Mouse (Mus musculus) small intestine, adult 2 months (tissue): ENCODE measurements around the gene Pcyox1. TPM values are rescaled to one million over a fixed set of nuclear protein-coding genes. Genes with fewer than 3 reads are reported as not detected.
"Not testable (repeated sequence)": the region's sequence is repeated elsewhere in the genome, so short reads cannot be mapped to it uniquely, and the experiment has no call there.

Source experiments
- H3K27ac ChIP-seq: fragments of 200-500 bp; 2 replicates; pipeline ENCODE4 v1.5.1; 2012; ENCODE audit warnings: low read depth, low read length, control low read depth, inconsistent platforms; ENCODE audit not compliant: insufficient read depth
- H3K27me3 ChIP-seq: fragments of 200-500 bp; 2 replicates; pipeline ENCODE4 v1.6.1; 2012; ENCODE audit warnings: mild to moderate bottlenecking, moderate library complexity, low read length, inconsistent platforms; ENCODE audit not compliant: control insufficient read depth, insufficient read depth
- H3K36me3 ChIP-seq: fragments of 200-500 bp; 2 replicates; pipeline ENCODE4 v1.6.1; 2012; ENCODE audit warnings: mild to moderate bottlenecking, low read length, control low read depth, inconsistent platforms; ENCODE audit not compliant: control insufficient read depth, insufficient read depth
- H3K4me1 ChIP-seq: fragments of 200-500 bp; 2 replicates; pipeline ENCODE4 v1.6.1; 2012; ENCODE audit warnings: low read length, inconsistent platforms, mixed read lengths; ENCODE audit not compliant: control insufficient read depth, insufficient read depth, insufficient read length
- H3K4me3 ChIP-seq: fragments of 200-500 bp; 2 replicates; pipeline ENCODE4 v1.5.1; 2012; ENCODE audit warnings: low read depth, mild to moderate bottlenecking, control low read depth, inconsistent platforms, low read length, moderate library complexity
- CTCF ChIP-seq: fragments of 200-500 bp; IDR thresholded peaks from 2 replicates; pipeline ENCODE4 v1.5.1; 2012; ENCODE audit warnings: low read depth, mild to moderate bottlenecking, control low read depth, inconsistent platforms, low read length, moderate library complexity, mixed read lengths; ENCODE audit not compliant: insufficient replicate concordance, insufficient read length; ENCODE audit errors: extremely low read depth
- POLR2A ChIP-seq: fragments of 200-500 bp; IDR thresholded peaks from 2 replicates; pipeline ENCODE4 v1.6.1; 2012; ENCODE audit warnings: low read depth, mild to moderate bottlenecking, control low read depth, inconsistent platforms, low read length, moderate library complexity
- WGBS: fragments of 180-500 bp; shearing (Covaris S2); methylation state at CpG from one replicate; pipeline ENCODE4 v1.1.7; 2018; 5-methylcytosine and 5-hydroxymethylcytosine counted together
- polyA plus RNA-seq: library from polyadenylated mRNA; depleted of rRNA; stranded (reverse); fragments of >200 nt; gene quantifications from 2 replicates; pipeline ENCODE4 v1.2.3, GENCODE M21; 2012; rRNA removed

The Pcyox1 gene
- polyA plus RNA-seq, 1 experiment = 10.0 TPM

DNA sequence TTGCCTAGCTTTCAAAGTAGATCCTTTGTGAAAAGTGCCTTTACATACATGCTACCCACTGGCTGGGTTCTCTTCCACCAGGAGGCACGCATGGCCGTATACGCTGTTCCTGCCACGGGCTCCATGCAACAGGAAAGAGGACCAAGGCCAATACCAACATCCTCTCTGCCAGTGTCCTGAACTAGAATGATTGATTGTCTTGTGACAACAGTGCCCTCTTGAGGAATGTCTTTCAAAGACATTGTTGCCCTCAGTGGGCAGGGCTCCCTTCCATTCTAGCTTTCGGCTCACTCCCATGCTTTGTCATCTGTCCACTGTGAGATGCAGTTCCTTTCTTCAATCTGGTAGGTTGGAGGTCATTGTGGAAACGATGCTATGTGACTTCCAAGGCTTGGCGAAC, 47.7 kb downstream of the Pcyox1 start:
- H3K4me3 ChIP-seq = no peak overlapping the region
- WGBS = 32% methylated on average over 7 of the region's 7 CpGs
- H3K36me3 ChIP-seq = no peaks in the 10 kb centered on the region
- no peaks in the 10 kb centered on the region for H3K4me1 ChIP-seq
- TF ChIP-seq POLR2A (no peak), CTCF (no peak; the same call in 1 of the 2 replicates)
- no peak overlapping the region for H3K27ac ChIP-seq
- no peaks in the 10 kb centered on the region for H3K27me3 ChIP-seq

DNA sequence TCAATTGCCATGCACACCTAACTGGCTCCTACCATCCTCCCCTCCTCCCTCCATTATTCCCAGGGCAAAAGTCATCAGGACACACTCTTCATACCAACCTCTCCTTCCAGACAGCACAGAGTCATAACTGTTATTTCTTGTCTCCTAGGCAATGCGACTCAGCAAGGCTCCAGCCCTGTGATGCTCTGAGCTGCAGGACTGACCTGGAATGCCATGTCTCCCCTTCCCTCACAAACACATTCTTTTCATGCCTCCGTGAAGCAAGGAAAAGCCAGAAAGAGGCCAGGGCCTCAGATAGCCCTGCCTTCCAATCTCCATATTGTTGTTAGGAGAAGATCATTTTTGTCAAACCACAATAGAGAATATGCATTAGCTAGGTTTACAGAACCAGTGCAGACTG, 50.9 kb downstream of the Pcyox1 start:
- Histone ChIP-seq H3K4me1 (no peaks in the 10 kb centered on the region), H3K27ac (no peak overlapping the region), H3K4me3 (no peak overlapping the region), H3K36me3 (no peaks in the 10 kb centered on the region), H3K27me3 (no peaks in the 10 kb centered on the region)
- WGBS = 48% methylated on average over 2 of the region's 2 CpGs
- TF ChIP-seq CTCF = no peak
- no peak for TF ChIP-seq POLR2A

DNA sequence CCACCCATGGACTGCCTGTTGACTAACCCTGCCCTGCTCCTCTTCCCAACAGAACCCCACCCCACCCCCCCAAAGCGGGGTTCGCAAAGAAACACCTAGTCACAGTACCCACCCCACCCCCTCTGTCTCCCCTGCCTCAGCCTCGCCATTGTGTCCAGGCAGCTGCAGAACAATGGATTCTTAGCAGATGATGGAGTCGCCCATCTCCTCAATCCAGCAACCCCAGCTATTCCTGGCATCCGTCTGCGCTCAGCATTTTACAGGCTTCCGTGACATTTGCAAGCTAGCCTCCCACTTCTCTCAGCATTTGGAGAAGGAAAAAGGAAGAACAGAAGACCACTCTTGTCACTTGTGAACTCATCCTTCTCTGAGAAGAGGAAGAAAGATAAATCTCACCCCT, 53.3 kb downstream of the Pcyox1 start:
- TF ChIP-seq POLR2A (no peak), CTCF (no peak)
- H3K27ac ChIP-seq = no peak overlapping the region
- H3K36me3 ChIP-seq = no peaks in the 10 kb centered on the region
- 36% methylated on average over 7 of the region's 7 CpGs for WGBS
- no peaks in the 10 kb centered on the region for H3K4me1 ChIP-seq
- no peak overlapping the region for H3K4me3 ChIP-seq
- H3K27me3 ChIP-seq = no peaks in the 10 kb centered on the region

- not testable (repeated sequence) for H3K27me3 ChIP-seq, H3K4me1 ChIP-seq, H3K4me3 ChIP-seq, H3K27ac ChIP-seq, H3K36me3 ChIP-seq
- 91% methylated on average over 4 of the region's 4 CpGs for WGBS
Observed at GRCm38 (mm10) chr6:86336340-86336739, 60.6 kb downstream of the Pcyox1 start.

Other genes starting within 250 kb of the Pcyox1 start
- 10.2 and 26.8 TPM in 2 replicates for gene Tgfa, start 201.9 kb downstream of the Pcyox1 start, polyA plus RNA-seq
- gene Fam136a, start 31.5 kb downstream of the Pcyox1 start, polyA plus RNA-seq = 14.6 and 15.5 TPM in 2 replicates
- gene Snrpg, start 25.9 kb downstream of the Pcyox1 start, polyA plus RNA-seq = 6.2 and 15.3 TPM in 2 replicates
- gene Tia1, start 7.1 kb upstream of the Pcyox1 start, polyA plus RNA-seq = 3.4 and 6.8 TPM in 2 replicates
- gene Gm44790, start 29.5 kb upstream of the Pcyox1 start, polyA plus RNA-seq = 6.5 and 9.2 TPM in 2 replicates
- 2.4 and 4.1 TPM in 2 replicates for gene C87436, start 41.2 kb upstream of the Pcyox1 start, polyA plus RNA-seq
- gene Pcbp1, start 129.2 kb upstream of the Pcyox1 start, polyA plus RNA-seq = 244 and 314 TPM in 2 replicates
- gene Asprv1, start 231.0 kb upstream of the Pcyox1 start, polyA plus RNA-seq = 0.20 and 0.23 TPM in 2 replicates